Mouse (Mus musculus) ES-E14 (cell line): ENCODE data around the gene Msrb3. TPM values are rescaled to one million over a fixed set of nuclear protein-coding genes. Genes with fewer than 3 reads are reported as not detected.

Experiments
- DNase-seq: peaks from one replicate; pipeline ENCODE4 v3.0.0-alpha.2; 2013; ENCODE audit warnings: low read depth, low spot score
- H3K27ac ChIP-seq: 2 replicates; pipeline ENCODE4 v1.5.1; 2012; ENCODE audit warnings: low read depth, mild to moderate bottlenecking, low read length, moderate library complexity, mixed read lengths; ENCODE audit not compliant: poor library complexity, insufficient read depth, severe bottlenecking
- H3K36me3 ChIP-seq: 2 replicates; pipeline ENCODE4 v1.6.1; 2012; ENCODE audit warnings: mild to moderate bottlenecking, low read length, moderate library complexity, mixed read lengths; ENCODE audit not compliant: control insufficient read depth, poor library complexity, insufficient read depth, severe bottlenecking
- H3K4me1 ChIP-seq, 2 experiments: fragments of 150-350 bp in 1 of 2; sonication (generic) in 1 of 2; 2 replicates each; pipeline ENCODE4 v1.6.1; 2012; ENCODE audit warnings: low read length in 2 of 2, mild to moderate bottlenecking in 1 of 2, mixed read lengths in 1 of 2; ENCODE audit not compliant: control insufficient read depth in 2 of 2, insufficient read depth in 2 of 2, poor library complexity in 1 of 2
- H3K4me3 ChIP-seq, 2 experiments: fragments of 150-350 bp in 1 of 2; sonication (generic) in 1 of 2; 2 replicates each; pipeline ENCODE4 v1.5.1; 2012; ENCODE audit warnings: low read length in 2 of 2, low read depth in 1 of 2, mild to moderate bottlenecking in 1 of 2, mixed read lengths in 1 of 2; ENCODE audit not compliant: insufficient read depth in 1 of 2, poor library complexity in 1 of 2, severe bottlenecking in 1 of 2
- H3K9ac ChIP-seq: 2 replicates; pipeline ENCODE4 v1.6.1; 2012; ENCODE audit warnings: low read depth, mild to moderate bottlenecking, low read length, mixed read lengths; ENCODE audit not compliant: poor library complexity, insufficient read depth, severe bottlenecking
- H3K9me3 ChIP-seq: fragments of 150-350 bp; sonication (generic); 2 replicates; pipeline ENCODE4 v1.6.1; 2012; ENCODE audit warnings: low read depth, mild to moderate bottlenecking, low read length; ENCODE audit not compliant: control insufficient read depth, insufficient read depth
- CHD2 ChIP-seq: IDR thresholded peaks from 2 replicates; pipeline ENCODE4 v1.6.1; 2014; ENCODE audit warnings: mild to moderate bottlenecking, low read depth, low read length, inconsistent platforms
- HCFC1 ChIP-seq: IDR thresholded peaks from 2 replicates; pipeline ENCODE4 v1.6.1; 2012; ENCODE audit warnings: low read length, inconsistent platforms, borderline replicate concordance; ENCODE audit not compliant: insufficient read depth
- MAFK ChIP-seq: IDR thresholded peaks from 2 replicates; pipeline ENCODE4 v1.6.1; 2014; ENCODE audit warnings: mild to moderate bottlenecking, low read depth, low read length, inconsistent platforms; ENCODE audit not compliant: insufficient read depth
- ZC3H11A ChIP-seq: IDR thresholded peaks from 2 replicates; pipeline ENCODE4 v1.6.1; 2012; ENCODE audit warnings: low read depth, mild to moderate bottlenecking, inconsistent platforms, low read length, borderline replicate concordance
- ZNF384 ChIP-seq: IDR thresholded peaks from 2 replicates; pipeline ENCODE4 v1.6.1; 2012; ENCODE audit warnings: low read depth, low read length, inconsistent platforms
- in situ Hi-C, 2 experiments: fragments of 600-800 bp; cut with MboI; formaldehyde crosslinking; loops; one replicate each; pipeline ENCODE4 v1.15.1; 2025; ENCODE audit warnings: low sequenced_read_pairs in 2 of 2, inconsistent platforms in 1 of 2; ENCODE audit not compliant: unreplicated experiment in 2 of 2
- total RNA-seq: library from RNA; depleted of rRNA; stranded (reverse); fragments of 300-350 nt; gene quantifications from 2 replicates; pipeline ENCODE4 v1.2.3, GENCODE M21; 2012

Msrb3 gene
- total RNA-seq, 1 experiment: 5.7 TPM

DNA sequence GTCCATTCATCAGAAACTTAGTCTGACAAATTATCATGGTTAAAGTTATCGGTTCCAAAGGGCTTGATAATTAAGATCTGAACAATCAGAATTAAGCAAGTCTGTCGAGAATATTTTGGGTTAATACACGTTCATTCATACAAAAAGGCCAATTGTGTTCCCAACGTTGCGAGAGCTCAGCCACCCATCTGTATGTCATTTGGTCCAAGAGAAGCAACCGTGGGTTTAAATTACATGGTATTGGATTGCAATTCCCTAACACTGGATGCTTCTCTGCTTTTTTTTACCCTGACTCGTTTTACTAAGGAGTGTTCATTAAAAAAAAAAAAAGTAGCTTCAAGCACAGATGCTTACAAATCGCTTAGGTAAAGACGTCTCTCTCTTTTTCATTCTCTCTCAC, 45.1 kb downstream of the Msrb3 start:
- no peak overlapping the region for H3K27ac ChIP-seq
- peaks cover 0 to 4% of the 10 kb centered on the region in 2 experiments; a peak in 1 of 4 replicates for H3K4me1 ChIP-seq
- H3K9me3 ChIP-seq: no peaks in the 10 kb centered on the region
- no peak for DNase-seq
- no peak overlapping the region for H3K4me3 ChIP-seq
- no peak overlapping the region for H3K9ac ChIP-seq
- TF ChIP-seq ZNF384: no peak
- TF ChIP-seq HCFC1: no peak
- TF ChIP-seq CHD2: no peak
- no peak for TF ChIP-seq ZC3H11A
- no peak for TF ChIP-seq MAFK
- in situ Hi-C loops: loop anchor here in 1 of 2 experiments (25.0 kb wide), 1 partner anchor 592 kb away; no protein-coding TSS in a partner anchor
- no peaks in the 10 kb centered on the region for H3K36me3 ChIP-seq

DNA sequence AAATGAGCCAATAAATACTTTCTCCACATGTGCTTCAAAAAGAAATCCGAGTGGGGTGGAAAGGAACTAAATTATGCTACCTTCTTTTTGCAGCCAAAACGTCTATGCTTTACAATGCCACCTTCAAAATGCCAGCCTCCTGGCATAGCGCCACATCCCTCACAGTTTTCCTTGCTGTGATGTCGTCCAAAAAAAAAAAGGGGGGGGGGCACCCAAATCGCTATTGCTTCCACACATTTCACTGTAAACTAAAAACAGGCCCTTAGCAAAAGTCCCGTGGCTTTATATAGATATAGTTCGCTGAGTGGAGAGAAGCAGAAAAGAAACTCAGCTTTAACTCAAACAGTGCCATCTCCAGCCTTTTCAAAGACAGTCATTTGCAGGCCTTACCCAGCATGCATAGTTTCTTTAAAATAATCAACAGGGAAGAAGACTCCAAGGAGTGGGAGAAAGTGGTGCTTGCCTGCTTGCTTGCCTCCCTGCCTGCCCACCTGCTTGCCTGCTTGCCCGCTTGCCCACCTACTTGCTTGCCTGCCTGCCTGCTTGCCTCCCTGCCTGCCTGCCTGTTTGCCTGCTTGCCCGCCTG, 47.6 kb downstream of the Msrb3 start:
- Histone ChIP-seq H3K36me3 (no peaks in the 10 kb centered on the region), H3K4me3 (peak overlapping the region in 1 of 2 experiments; percentile 54; a peak in 1 of 4 replicates), H3K4me1 (0 out of 4 replicates have a peak, but pooled peaks cover 0 to 4% of the 10 kb centered on the region in 2 experiments), H3K27ac (no peak overlapping the region), H3K9me3 (no peaks in the 10 kb centered on the region), H3K9ac (peak overlapping the region; percentile 57; the same call in 1 of the 2 replicates)
- in situ Hi-C loops: loop anchor here in 1 of 2 experiments (25.0 kb wide), 1 partner anchor 589 kb away; no protein-coding TSS in a partner anchor
- DNase-seq: no peak
- TF ChIP-seq ZC3H11A: no peak
- no peak for TF ChIP-seq HCFC1
- TF ChIP-seq CHD2: no peak
- TF ChIP-seq ZNF384: no peak
- no peak for TF ChIP-seq MAFK

DNA sequence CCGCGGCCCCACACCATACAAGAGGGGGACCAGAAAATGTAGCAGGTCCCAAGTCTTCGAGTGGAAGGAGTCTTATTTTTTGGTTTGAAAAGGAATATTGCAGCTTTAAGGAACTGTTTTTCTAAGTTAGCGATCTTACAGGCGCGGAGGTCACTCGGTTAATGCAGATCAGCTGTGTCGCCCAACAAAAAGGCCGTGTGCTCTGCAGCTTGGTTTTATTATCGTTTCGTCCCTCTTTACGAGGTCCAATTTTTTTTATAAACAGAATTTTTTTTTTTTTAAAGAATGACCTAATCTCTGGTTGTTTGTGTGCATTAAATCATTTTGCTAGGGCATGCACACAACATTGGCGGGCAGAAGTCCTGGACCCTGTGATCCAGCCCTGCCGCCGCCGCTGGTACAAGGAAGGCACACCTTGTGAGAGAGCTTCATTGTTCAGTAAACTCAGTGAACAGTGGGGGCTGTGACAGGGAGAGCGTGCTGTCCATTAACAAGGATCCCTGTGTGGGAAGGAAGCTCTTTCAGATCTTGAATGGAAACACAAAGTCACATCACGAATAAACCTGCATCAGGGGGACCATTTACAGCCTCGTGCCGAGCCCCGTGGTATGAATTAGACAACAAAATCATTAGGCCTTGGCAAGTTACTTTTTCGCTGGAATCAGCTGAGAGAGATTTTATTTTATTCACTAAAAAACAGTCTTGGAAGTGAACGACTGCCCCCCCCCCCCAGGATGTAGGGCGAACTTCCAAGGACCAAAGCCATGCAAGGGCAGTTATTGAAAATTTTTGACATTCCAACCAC, 48.3 kb downstream of the Msrb3 start:
- H3K4me1 ChIP-seq: 0 out of 4 replicates have a peak, but pooled peaks cover 0 to 4% of the 10 kb centered on the region in 2 experiments
- H3K4me3 ChIP-seq: no peak overlapping the region
- no peak overlapping the region for H3K9ac ChIP-seq
- no peak overlapping the region for H3K27ac ChIP-seq
- in situ Hi-C loops: loop anchor here in 1 of 2 experiments (25.0 kb wide), 1 partner anchor 588 kb away; no protein-coding TSS in a partner anchor
- no peaks in the 10 kb centered on the region for H3K36me3 ChIP-seq
- DNase-seq: no peak
- TF ChIP-seq ZC3H11A: no peak
- TF ChIP-seq MAFK: no peak
- TF ChIP-seq CHD2: no peak
- TF ChIP-seq ZNF384: no peak
- H3K9me3 ChIP-seq: no peaks in the 10 kb centered on the region

DNA sequence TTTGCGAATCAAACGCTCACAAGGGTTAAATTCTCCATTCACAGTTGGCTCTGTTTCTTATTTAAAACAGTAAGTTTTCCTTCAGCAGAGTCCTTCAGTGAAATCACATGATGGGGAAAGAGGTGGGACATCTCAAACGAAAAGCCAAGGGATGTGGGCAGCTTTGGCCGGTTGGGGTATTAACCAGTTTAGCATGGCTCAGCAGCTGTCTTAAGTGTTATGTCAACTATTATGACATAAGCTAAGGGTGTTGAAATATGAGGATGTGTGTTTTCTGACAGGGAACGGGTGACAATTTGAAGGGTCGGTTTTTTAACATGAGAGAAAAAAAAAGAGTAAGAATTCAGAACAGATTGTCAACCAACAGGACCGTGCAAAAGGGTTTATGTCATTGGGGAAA, 50.2 kb downstream of the Msrb3 start:
- Histone ChIP-seq H3K4me1 (0 out of 4 replicates have a peak, but pooled peaks cover 0 to 4% of the 10 kb centered on the region in 2 experiments), H3K9me3 (no peaks in the 10 kb centered on the region), H3K36me3 (no peaks in the 10 kb centered on the region), H3K4me3 (no peak overlapping the region), H3K9ac (no peak overlapping the region), H3K27ac (no peak overlapping the region)
- no peak for DNase-seq
- in situ Hi-C loops: no loop called here
- TF ChIP-seq HCFC1 (no peak), ZC3H11A (no peak), ZNF384 (no peak), MAFK (no peak), CHD2 (no peak)
